Mouse (Mus musculus): ENCODE data around the gene B830017H08Rik. TPM values are rescaled to one million over a fixed set of nuclear protein-coding genes. Genes with fewer than 3 reads are reported as not detected.

The B830017H08Rik gene
- total RNA-seq, 2 experiments from 2014 or later = not detected

GRCm38 (mm10) chr16:17809125-17809524, 23.8 kb upstream of the B830017H08Rik start:
- DNase-seq (ENCODE audit: low spot score) = no peak

- peak; percentile 72 for DNase-seq (ENCODE audit: low spot score)
These were observed 23.2 kb upstream of the B830017H08Rik start for GRCm38 (mm10) chr16:17809711-17810110.

- peak; percentile 57 for DNase-seq (ENCODE audit: low spot score)
These were observed 20.8 kb upstream of the B830017H08Rik start for GRCm38 (mm10) chr16:17812120-17812519.

- DNase-seq (ENCODE audit: low spot score) = no peak
These were observed 19.7 kb upstream of the B830017H08Rik start for GRCm38 (mm10) chr16:17813173-17813572.

GRCm38 (mm10) chr16:17815411-17816402, 17.2 kb upstream of the B830017H08Rik start:
- peak; percentile 58 for DNase-seq (ENCODE audit: low spot score)

- DNase-seq (ENCODE audit: low spot score) = no peak
These were observed 16.4 kb upstream of the B830017H08Rik start for GRCm38 (mm10) chr16:17816528-17816927.

GRCm38 (mm10) chr16:17826500-17826899, 6.4 kb upstream of the B830017H08Rik start:
- no peak for DNase-seq (ENCODE audit: low spot score)

GRCm38 (mm10) chr16:17828229-17828628, 4.7 kb upstream of the B830017H08Rik start:
- DNase-seq (ENCODE audit: low spot score) = no peak

- no peak for DNase-seq (ENCODE audit: low spot score)
These were observed 4.1 kb upstream of the B830017H08Rik start for GRCm38 (mm10) chr16:17828867-17829266.

GRCm38 (mm10) chr16:17830385-17831178, 2.3 kb upstream of the B830017H08Rik start:
- DNase-seq (ENCODE audit: low spot score) = no peak

- DNase-seq (ENCODE audit: low spot score) = no peak
These were observed 1.1 kb upstream of the B830017H08Rik start for GRCm38 (mm10) chr16:17831781-17832180.

- no peak for DNase-seq (ENCODE audit: low spot score)
These were observed 380 bp downstream of the B830017H08Rik start for GRCm38 (mm10) chr16:17833321-17833680.

- DNase-seq (ENCODE audit: low spot score) = no peak
These were observed 919 bp downstream of the B830017H08Rik start for GRCm38 (mm10) chr16:17833681-17834399.

GRCm38 (mm10) chr16:17834543-17834942, 1.6 kb downstream of the B830017H08Rik start:
- no peak for DNase-seq (ENCODE audit: low spot score)

GRCm38 (mm10) chr16:17835481-17835880, 2.6 kb downstream of the B830017H08Rik start:
- DNase-seq (ENCODE audit: low spot score) = no peak

- DNase-seq (ENCODE audit: low spot score) = no peak
These were observed 5.1 kb downstream of the B830017H08Rik start, which contains the start of gene Car15 for GRCm38 (mm10) chr16:17838051-17838450. Gene Car15, minus strand, starts transcription at chr16:17838364.

GRCm38 (mm10) chr16:17839976-17840375, 7.1 kb downstream of the B830017H08Rik start:
- DNase-seq (ENCODE audit: low spot score) = peak; percentile 74

- no peak for DNase-seq (ENCODE audit: low spot score)
These were observed 9.5 kb downstream of the B830017H08Rik start for GRCm38 (mm10) chr16:17842437-17842836.

- no peak for DNase-seq (ENCODE audit: low spot score)
These were observed 10.9 kb downstream of the B830017H08Rik start for GRCm38 (mm10) chr16:17843701-17844365.

- DNase-seq (ENCODE audit: low spot score) = no peak
These were observed 15.5 kb downstream of the B830017H08Rik start for GRCm38 (mm10) chr16:17848431-17848830.

GRCm38 (mm10) chr16:17848928-17849327, 16.0 kb downstream of the B830017H08Rik start:
- peak; percentile 33 for DNase-seq (ENCODE audit: low spot score)

All from gastrocnemius, adult 18-20 months (tissue).